Mouse (Mus musculus) heart, embryonic 12.5 days (tissue): ENCODE results near the gene Sema3a. TPM values are rescaled to one million over a fixed set of nuclear protein-coding genes. Genes with fewer than 3 reads are reported as not detected.

Experiments used
- ATAC-seq: fragments of 200-750 bp; cut with Nextera tagmentation; 2 replicates; pipeline ENCODE4 v1.8.0; 2017; ENCODE audit warnings: moderate TSS enrichment, moderate library complexity; ENCODE audit not compliant: insufficient number of reproducible peaks, low FRiP score
- H3K27ac ChIP-seq: fragments of 300-500 bp; sonication (generic); 2 replicates; pipeline ENCODE4 v1.5.1; 2016; ENCODE audit warnings: mild to moderate bottlenecking, moderate library complexity; ENCODE audit not compliant: poor library complexity, severe bottlenecking
- H3K27me3 ChIP-seq: fragments of 300-500 bp; sonication (generic); replicated peaks from 2 replicates; pipeline ENCODE4 v1.6.1; 2016; ENCODE audit warnings: mild to moderate bottlenecking, moderate library complexity
- H3K36me3 ChIP-seq: fragments of 300-500 bp; sonication (generic); 2 replicates; pipeline ENCODE4 v1.6.1; 2016; ENCODE audit warnings: mild to moderate bottlenecking, moderate library complexity
- H3K4me1 ChIP-seq: fragments of 300-500 bp; sonication (generic); replicated peaks from 2 replicates; pipeline ENCODE4 v1.6.1; 2016; ENCODE audit warnings: mild to moderate bottlenecking
- H3K4me2 ChIP-seq: fragments of 300-500 bp; sonication (generic); 2 replicates; pipeline ENCODE4 v1.6.1; 2016; ENCODE audit warnings: mild to moderate bottlenecking, moderate library complexity
- H3K4me3 ChIP-seq: fragments of 300-500 bp; sonication (generic); 2 replicates; pipeline ENCODE4 v1.5.1; 2016; ENCODE audit warnings: mild to moderate bottlenecking
- H3K9ac ChIP-seq: fragments of 300-500 bp; sonication (generic); 2 replicates; pipeline ENCODE4 v1.6.1; 2016; ENCODE audit warnings: mild to moderate bottlenecking, moderate library complexity
- H3K9me3 ChIP-seq: fragments of 300-500 bp; sonication (generic); replicated peaks from 2 replicates; pipeline ENCODE4 v1.6.1; 2016; ENCODE audit warnings: mild to moderate bottlenecking, moderate library complexity
- WGBS: fragments of 180-500 bp; shearing (Covaris S2); methylation state at CpG from one replicate; pipeline ENCODE4 v1.1.7; 2016; 5-methylcytosine and 5-hydroxymethylcytosine counted together
- polyA plus RNA-seq: library from polyadenylated mRNA; unstranded; fragments of >200 nt; fragmentation: Nextera tagmentation; extraction: Ambion mirVana; gene quantifications from 2 replicates; pipeline ENCODE4 v1.2.1, GENCODE M21; 2016

Sema3a gene
- polyA plus RNA-seq, 1 experiment from 2014 or later = 21.9 TPM

DNA sequence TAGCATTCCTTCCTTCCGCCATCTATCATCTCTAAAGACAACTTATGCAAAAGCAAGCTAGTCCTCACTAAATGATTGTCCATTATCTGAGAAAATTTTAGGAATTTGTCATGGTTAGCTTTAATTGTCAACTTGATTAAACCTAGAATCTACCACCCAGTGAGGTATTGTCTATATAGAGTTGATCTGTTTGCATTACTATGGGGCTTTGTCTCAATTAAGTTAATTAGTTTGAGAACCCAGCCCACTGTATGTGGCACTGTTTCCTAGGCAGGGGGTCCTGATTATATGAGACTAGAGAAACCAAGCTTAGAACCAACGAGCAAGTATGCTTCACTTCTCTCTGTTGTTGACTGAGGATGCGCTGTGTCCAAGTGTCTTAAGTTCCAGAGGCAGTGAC, 194.9 kb downstream of the Sema3a start:
- Histone ChIP-seq H3K4me2 (no peak overlapping the region), H3K27me3 (no peaks in the 10 kb centered on the region), H3K27ac (no peak overlapping the region), H3K36me3 (no peaks in the 10 kb centered on the region), H3K4me3 (no peak overlapping the region), H3K4me1 (no peaks in the 10 kb centered on the region), H3K9ac (no peak overlapping the region), H3K9me3 (no peaks in the 10 kb centered on the region)
- 77% methylated on average over 3 of the region's 3 CpGs for WGBS
- ATAC-seq = no peak

DNA sequence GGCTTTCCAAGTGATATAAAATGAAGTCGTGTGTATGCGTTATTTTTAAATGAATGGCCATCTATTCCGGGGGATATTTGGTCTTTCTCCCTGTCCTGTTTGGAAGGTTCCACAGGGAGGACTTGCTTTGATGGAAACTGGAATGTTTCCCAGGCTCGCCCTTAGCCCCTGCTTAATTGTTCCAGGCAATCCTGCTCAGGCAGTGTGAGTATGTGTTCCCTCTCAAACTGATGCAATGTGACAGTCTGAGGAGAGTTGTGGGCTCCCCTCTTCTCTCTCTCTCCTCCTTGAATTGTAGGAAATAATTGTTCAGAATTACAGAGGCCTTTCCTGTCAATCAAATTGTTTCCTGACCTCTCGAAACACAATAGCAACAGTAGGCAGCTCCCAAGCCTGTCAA, 202.1 kb downstream of the Sema3a start:
- no peaks in the 10 kb centered on the region for H3K27me3 ChIP-seq
- H3K4me1 ChIP-seq = no peaks in the 10 kb centered on the region
- H3K4me3 ChIP-seq = no peak overlapping the region
- H3K27ac ChIP-seq = no peak overlapping the region
- H3K36me3 ChIP-seq = no peaks in the 10 kb centered on the region
- no peaks in the 10 kb centered on the region for H3K9me3 ChIP-seq
- H3K9ac ChIP-seq = no peak overlapping the region
- H3K4me2 ChIP-seq = no peak overlapping the region
- WGBS = 63% methylated on average over 5 of the region's 5 CpGs
- ATAC-seq = no peak

DNA sequence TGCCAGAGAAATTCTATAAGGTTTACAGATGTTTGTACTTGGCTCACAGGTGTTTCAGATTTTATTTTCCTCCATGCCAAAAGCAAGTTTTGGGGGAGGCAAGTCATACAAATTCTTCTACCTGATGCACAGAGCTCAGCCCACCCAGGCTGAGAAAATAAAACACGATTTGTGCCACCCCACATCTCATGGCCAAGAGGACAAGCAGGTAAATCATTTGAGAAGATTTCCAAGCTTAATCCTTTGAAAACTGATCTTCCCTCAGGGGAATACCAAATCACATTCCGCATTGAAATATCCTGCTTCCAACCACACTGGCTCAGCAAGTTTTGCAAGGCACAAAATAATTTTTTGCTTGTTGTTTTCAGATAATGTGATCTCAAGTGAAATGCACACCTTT, 206.2 kb downstream of the Sema3a start:
- H3K4me3 ChIP-seq = no peak overlapping the region
- no peak for ATAC-seq
- H3K4me1 ChIP-seq = no peaks in the 10 kb centered on the region
- H3K4me2 ChIP-seq = no peak overlapping the region
- no peak overlapping the region for H3K9ac ChIP-seq
- H3K27me3 ChIP-seq = no peaks in the 10 kb centered on the region
- no peaks in the 10 kb centered on the region for H3K9me3 ChIP-seq
- no peaks in the 10 kb centered on the region for H3K36me3 ChIP-seq
- WGBS = 78% methylated on average over 2 of the region's 2 CpGs
- no peak overlapping the region for H3K27ac ChIP-seq

DNA sequence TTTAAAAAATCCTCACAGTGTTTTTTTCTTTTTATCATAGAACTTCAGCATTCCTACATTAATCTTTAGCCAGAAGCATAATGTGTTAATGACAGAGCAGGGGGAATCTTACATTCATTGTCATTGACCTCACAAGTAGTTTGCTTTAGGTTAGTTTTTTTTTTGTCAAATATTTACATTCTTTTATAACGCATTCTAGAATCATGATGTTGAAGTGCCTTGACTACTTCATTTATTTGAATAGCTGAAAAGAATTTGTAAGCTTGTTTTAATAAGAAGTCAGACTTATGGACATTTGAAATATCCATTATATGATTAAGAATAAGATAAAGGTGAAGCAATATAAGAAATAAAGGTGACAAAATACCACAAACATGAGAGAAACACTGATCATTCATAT, 212.5 kb downstream of the Sema3a start:
- WGBS = 76% methylated on average over 1 of the region's 1 CpGs
- ATAC-seq = no peak
- Histone ChIP-seq H3K27ac (no peak overlapping the region), H3K9ac (no peak overlapping the region), H3K4me2 (no peak overlapping the region), H3K4me1 (no peaks in the 10 kb centered on the region), H3K36me3 (no peaks in the 10 kb centered on the region), H3K9me3 (no peaks in the 10 kb centered on the region), H3K27me3 (no peaks in the 10 kb centered on the region), H3K4me3 (no peak overlapping the region)

DNA sequence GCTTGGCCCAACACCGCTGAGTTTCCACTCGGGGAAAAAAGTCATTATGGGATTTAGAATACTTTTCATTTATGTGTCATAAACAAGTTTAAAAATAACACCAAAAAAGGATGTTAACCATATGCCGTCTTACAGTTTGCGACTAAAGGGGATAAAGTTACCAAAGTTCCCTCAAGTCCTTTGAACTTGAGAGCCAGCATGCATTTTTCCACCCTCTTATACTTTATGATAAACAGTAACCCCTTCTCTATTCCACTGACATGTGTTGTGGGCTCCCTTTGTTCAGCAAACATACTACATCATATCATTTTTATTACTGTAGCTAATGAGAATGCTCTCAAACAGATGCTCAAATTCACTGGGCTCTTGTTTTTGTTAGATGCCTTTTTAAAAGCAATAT, 221.9 kb downstream of the Sema3a start:
- Histone ChIP-seq H3K4me2 (no peak overlapping the region), H3K27me3 (no peaks in the 10 kb centered on the region), H3K27ac (no peak overlapping the region), H3K9me3 (no peaks in the 10 kb centered on the region), H3K4me1 (no peaks in the 10 kb centered on the region), H3K4me3 (no peak overlapping the region), H3K9ac (no peak overlapping the region), H3K36me3 (no peaks in the 10 kb centered on the region)
- no peak for ATAC-seq
- WGBS = 83% methylated on average over 4 of the region's 4 CpGs

DNA sequence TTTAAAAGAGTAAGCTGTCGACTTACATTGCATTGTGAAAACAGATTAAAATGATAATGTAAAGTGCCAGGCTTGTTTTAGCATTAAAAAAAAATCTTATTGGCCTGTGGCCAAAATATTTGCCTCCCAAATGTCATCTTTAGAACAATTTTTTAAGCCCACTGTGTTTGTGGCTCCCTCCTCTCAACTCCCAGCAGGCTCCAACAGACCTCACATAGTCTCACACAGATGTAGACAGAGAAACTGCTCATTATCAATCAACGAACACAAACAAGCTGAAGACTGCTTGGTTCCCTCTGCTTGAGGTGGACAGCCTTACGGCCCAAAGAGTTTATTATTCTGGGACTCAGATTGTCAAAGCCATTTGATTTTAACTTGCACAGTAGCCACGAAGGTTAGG, 226.4 kb downstream of the Sema3a start:
- H3K4me3 ChIP-seq = no peak overlapping the region
- H3K4me1 ChIP-seq = 0 out of 2 replicates have a peak, but pooled peaks cover 5% of the 10 kb centered on the region
- no peaks in the 10 kb centered on the region for H3K27me3 ChIP-seq
- H3K9ac ChIP-seq = no peak overlapping the region
- ATAC-seq = no peak
- H3K27ac ChIP-seq = no peak overlapping the region
- WGBS = 41% methylated on average over 4 of the region's 4 CpGs
- no peaks in the 10 kb centered on the region for H3K36me3 ChIP-seq
- H3K9me3 ChIP-seq = no peaks in the 10 kb centered on the region
- H3K4me2 ChIP-seq = no peak overlapping the region

DNA sequence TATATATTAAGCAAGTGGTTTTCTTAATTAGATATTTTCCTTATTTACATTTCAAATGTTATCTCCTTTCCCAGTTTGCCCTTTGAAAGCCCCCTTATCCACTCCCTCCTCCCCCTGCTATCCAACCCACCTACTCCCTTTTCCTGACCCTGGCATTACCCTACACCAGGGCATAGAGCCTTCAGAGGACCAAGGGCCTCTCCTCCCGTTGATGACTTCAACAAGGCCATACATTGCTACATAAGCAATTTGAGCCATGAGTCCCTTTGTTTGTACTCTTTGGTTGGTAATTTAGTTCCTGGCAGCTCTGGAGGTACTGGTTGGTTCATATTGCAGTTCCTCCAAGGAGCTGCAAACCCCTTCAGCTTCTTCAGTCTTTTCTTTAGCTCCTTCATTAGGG, 227.8 kb downstream of the Sema3a start:
- Histone ChIP-seq H3K9me3 (no peaks in the 10 kb centered on the region), H3K9ac (no peak overlapping the region), H3K27ac (no peak overlapping the region), H3K27me3 (no peaks in the 10 kb centered on the region), H3K4me3 (no peak overlapping the region), H3K36me3 (no peaks in the 10 kb centered on the region), H3K4me1 (0 out of 2 replicates have a peak, but pooled peaks cover 5% of the 10 kb centered on the region), H3K4me2 (no peak overlapping the region)
- 62% methylated on average over 1 of the region's 1 CpGs for WGBS
- ATAC-seq = no peak

DNA sequence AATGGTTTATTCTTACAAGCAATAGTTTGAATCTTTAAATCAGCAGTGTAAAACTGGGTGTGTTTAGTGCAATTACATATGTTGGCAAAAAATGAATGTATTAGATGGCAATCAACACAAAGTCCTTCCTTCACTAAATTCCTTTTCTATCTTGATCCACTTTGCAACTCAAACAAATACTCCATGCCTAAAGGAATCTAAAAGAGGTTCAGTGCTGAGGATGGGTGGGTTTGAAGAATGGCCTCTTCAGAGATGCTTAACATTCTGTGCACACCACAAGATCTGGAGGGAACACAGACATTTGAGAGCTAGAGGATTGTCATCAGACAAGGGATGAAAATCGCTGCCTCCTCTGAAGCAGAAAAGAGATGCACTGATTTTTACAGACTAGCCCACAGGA, 228.3 kb downstream of the Sema3a start:
- no peak for ATAC-seq
- H3K36me3 ChIP-seq = no peaks in the 10 kb centered on the region
- H3K9ac ChIP-seq = no peak overlapping the region
- H3K27me3 ChIP-seq = no peaks in the 10 kb centered on the region
- no peak overlapping the region for H3K27ac ChIP-seq
- 53% methylated on average over 1 of the region's 1 CpGs for WGBS
- no peak overlapping the region for H3K4me3 ChIP-seq
- H3K4me1 ChIP-seq = 0 out of 2 replicates have a peak, but pooled peaks cover 5% of the 10 kb centered on the region
- H3K9me3 ChIP-seq = no peaks in the 10 kb centered on the region
- no peak overlapping the region for H3K4me2 ChIP-seq

DNA sequence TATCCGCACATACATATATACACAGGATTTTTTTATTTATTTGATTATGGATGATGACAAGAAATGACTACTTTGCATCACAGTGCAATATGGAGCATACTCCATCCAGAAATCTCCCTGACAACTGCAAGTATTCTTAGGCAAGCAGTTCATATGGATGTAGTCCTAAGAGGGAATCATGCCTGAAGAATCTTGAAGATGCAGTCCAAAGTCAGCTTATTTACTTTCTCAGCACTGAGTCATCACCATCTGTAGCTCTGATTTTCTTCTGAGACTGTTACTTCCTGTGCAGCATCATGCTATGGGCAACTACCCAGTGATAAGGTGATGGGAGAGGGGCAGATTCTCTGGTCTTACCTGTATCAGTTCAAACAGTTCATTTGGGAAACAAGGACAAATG, 229.7 kb downstream of the Sema3a start:
- H3K4me3 ChIP-seq = no peak overlapping the region
- no peak for ATAC-seq

DNA sequence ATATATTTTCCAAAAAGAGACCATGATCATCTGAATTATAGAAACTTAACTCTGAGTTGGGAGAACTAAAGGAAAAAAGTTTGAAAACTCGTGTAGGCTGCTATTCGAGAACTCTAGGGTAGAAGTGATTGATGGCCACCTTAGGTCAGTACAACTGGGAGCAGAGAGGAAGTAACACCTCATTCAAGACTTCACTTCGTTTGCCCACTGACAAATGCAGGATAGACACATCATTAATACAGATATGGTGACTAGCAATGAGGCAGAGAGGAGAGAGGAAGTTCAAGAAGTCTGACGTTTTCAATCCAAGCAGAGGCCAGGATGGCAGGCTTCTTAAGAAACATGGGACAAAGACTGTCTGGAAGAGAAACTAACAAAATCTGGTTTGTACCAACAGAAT, 233.6 kb downstream of the Sema3a start:
- H3K9ac ChIP-seq = no peak overlapping the region
- H3K36me3 ChIP-seq = no peaks in the 10 kb centered on the region
- no peaks in the 10 kb centered on the region for H3K9me3 ChIP-seq
- WGBS = 45% methylated on average over 4 of the region's 4 CpGs
- H3K4me3 ChIP-seq = no peak overlapping the region
- no peak for ATAC-seq
- H3K4me1 ChIP-seq = no peaks in the 10 kb centered on the region
- H3K4me2 ChIP-seq = no peak overlapping the region
- H3K27ac ChIP-seq = no peak overlapping the region
- H3K27me3 ChIP-seq = no peaks in the 10 kb centered on the region

More for the DNA sequence above, 229.7 kb downstream of the Sema3a start:
- Histone ChIP-seq H3K27ac (no peak overlapping the region), H3K27me3 (no peaks in the 10 kb centered on the region), H3K9ac (no peak overlapping the region), H3K4me1 (0 out of 2 replicates have a peak, but pooled peaks cover 5% of the 10 kb centered on the region), H3K4me2 (no peak overlapping the region), H3K36me3 (no peaks in the 10 kb centered on the region), H3K9me3 (no peaks in the 10 kb centered on the region)
- WGBS = 91% methylated on average over 1 of the region's 1 CpGs

DNA sequence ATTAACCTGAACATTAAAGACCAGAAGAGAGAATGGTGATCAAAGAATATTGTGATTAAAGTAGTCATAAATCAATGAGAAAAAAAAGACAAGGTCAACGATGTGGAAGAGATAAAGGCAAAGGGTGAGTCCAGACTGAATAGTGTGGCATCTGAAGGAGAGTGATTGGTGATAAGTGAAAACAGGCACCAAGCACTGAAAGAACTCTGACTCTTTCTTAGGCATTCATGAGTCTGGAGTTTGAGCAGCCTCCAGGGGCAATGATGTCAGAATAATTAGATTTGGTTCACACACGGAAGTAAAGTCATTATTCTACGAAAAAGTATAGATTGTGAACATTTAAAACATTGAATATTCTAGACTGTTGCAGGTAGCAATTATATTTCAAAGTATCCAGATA, 235.5 kb downstream of the Sema3a start:
- no peaks in the 10 kb centered on the region for H3K4me1 ChIP-seq
- H3K9me3 ChIP-seq = no peaks in the 10 kb centered on the region
- H3K27ac ChIP-seq = no peak overlapping the region
- no peaks in the 10 kb centered on the region for H3K36me3 ChIP-seq
- WGBS = 50% methylated on average over 3 of the region's 3 CpGs
- no peak overlapping the region for H3K4me2 ChIP-seq
- no peaks in the 10 kb centered on the region for H3K27me3 ChIP-seq
- ATAC-seq = no peak
- no peak overlapping the region for H3K9ac ChIP-seq
- no peak overlapping the region for H3K4me3 ChIP-seq

DNA sequence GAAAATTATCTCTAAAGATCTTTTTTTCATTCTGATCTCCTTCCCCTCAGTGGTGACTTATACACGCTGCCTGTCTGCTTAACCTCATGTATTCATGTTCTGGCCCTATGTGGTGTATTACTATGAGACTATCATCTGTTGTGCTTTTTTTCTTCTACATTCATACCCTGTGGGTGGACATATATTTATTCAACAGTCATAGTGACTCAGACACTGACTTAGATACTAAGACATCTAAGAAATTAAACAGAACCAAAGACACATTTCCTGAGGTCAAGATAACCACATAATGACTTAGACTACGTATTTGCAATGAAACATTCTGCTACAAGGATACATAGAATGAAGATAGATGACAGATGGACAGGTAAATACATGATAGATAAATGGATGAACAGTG, 239.9 kb downstream of the Sema3a start:
- WGBS = 73% methylated on average over 2 of the region's 2 CpGs
- H3K36me3 ChIP-seq = no peaks in the 10 kb centered on the region
- no peak overlapping the region for H3K4me2 ChIP-seq
- no peak overlapping the region for H3K4me3 ChIP-seq
- H3K27me3 ChIP-seq = no peaks in the 10 kb centered on the region
- no peak for ATAC-seq
- H3K4me1 ChIP-seq = no peaks in the 10 kb centered on the region
- H3K27ac ChIP-seq = no peak overlapping the region
- no peaks in the 10 kb centered on the region for H3K9me3 ChIP-seq
- no peak overlapping the region for H3K9ac ChIP-seq
